Mouse (Mus musculus) v-Abl transformed pro-B cells (cell line): Measurements from ENCODE around the gene Dnajc4.

ENCODE experiments used
- in situ Hi-C, 2 experiments: fragments of 400-800 bp; cut with MboI; formaldehyde crosslinking; loops; one replicate each; pipeline ENCODE4 v1.15.1; 2025; ENCODE audit not compliant: unreplicated experiment in 2 of 2

The Dnajc4 gene

GRCm38 (mm10) chr19:6950613-6951153 lies 41.7 kb downstream of the Dnajc4 start:
- in situ Hi-C loops, result no loop called here

- in situ Hi-C loops, result no loop called here
These were observed 42.4 kb downstream of the Dnajc4 start for GRCm38 (mm10) chr19:6949951-6950350.

GRCm38 (mm10) chr19:6949532-6949931 lies 42.8 kb downstream of the Dnajc4 start:
- in situ Hi-C loops, result no loop called here

- in situ Hi-C loops, result no loop called here
These were observed 44.2 kb downstream of the Dnajc4 start for GRCm38 (mm10) chr19:6948186-6948585.

- in situ Hi-C loops, result no loop called here
These were observed 44.6 kb downstream of the Dnajc4 start for GRCm38 (mm10) chr19:6947742-6948141.

GRCm38 (mm10) chr19:6943709-6944108 lies 48.7 kb downstream of the Dnajc4 start:
- in situ Hi-C loops, result no loop called here

- in situ Hi-C loops, result no loop called here
These were observed 49.6 kb downstream of the Dnajc4 start for GRCm38 (mm10) chr19:6942764-6943163.

GRCm38 (mm10) chr19:6942249-6942691 lies 50.1 kb downstream of the Dnajc4 start, which contains the start of gene Gpr137:
Gene Gpr137, minus strand, starts transcription at chr19:6942480.
- in situ Hi-C loops, result no loop called here

- in situ Hi-C loops, result no loop called here
These were observed 50.8 kb downstream of the Dnajc4 start, which contains the start of gene Bad for GRCm38 (mm10) chr19:6941372-6942248. Gene Bad, plus strand, starts transcription at chr19:6941861.

GRCm38 (mm10) chr19:6940396-6941351 lies 51.7 kb downstream of the Dnajc4 start:
- in situ Hi-C loops, result no loop called here

- in situ Hi-C loops, result loop anchor here (5.0 to 10.0 kb wide), 2 partner anchors 445 to 447 kb away; no protein-coding TSS in a partner anchor
These were observed 53.0 kb downstream of the Dnajc4 start for GRCm38 (mm10) chr19:6939106-6940002.
